Mouse (Mus musculus): ENCODE measurements around the gene Plcl2.

- TF ChIP-seq CTCF (IDR thresholded peaks at IDR 0.05; ENCODE audit: insufficient read depth, low read depth, low read length) (no peak), POLR2A (IDR thresholded peaks at IDR 0.05; ENCODE audit: insufficient read depth, low read depth, low read length) (no peak)
Observed at GRCm38 (mm10) chr17:50574161-50574560, 65.0 kb downstream of the Plcl2 start.
